Mouse (Mus musculus) embryo, embryonic 11.5 days (tissue): ENCODE data around the gene Arxes1.
A peak's percentile ranks its signal among the peaks of the same experiment; 100 is the strongest.
"Not testable (repeated sequence)": the region's sequence is repeated elsewhere in the genome, so short reads cannot be mapped to it uniquely, and the experiment has no call there.

Experiments used
- DNase-seq: peaks from one replicate; pipeline ENCODE4 v3.0.0-alpha.2; 2012; ENCODE audit warnings: low read depth, low spot score

Gene Arxes1

DNA sequence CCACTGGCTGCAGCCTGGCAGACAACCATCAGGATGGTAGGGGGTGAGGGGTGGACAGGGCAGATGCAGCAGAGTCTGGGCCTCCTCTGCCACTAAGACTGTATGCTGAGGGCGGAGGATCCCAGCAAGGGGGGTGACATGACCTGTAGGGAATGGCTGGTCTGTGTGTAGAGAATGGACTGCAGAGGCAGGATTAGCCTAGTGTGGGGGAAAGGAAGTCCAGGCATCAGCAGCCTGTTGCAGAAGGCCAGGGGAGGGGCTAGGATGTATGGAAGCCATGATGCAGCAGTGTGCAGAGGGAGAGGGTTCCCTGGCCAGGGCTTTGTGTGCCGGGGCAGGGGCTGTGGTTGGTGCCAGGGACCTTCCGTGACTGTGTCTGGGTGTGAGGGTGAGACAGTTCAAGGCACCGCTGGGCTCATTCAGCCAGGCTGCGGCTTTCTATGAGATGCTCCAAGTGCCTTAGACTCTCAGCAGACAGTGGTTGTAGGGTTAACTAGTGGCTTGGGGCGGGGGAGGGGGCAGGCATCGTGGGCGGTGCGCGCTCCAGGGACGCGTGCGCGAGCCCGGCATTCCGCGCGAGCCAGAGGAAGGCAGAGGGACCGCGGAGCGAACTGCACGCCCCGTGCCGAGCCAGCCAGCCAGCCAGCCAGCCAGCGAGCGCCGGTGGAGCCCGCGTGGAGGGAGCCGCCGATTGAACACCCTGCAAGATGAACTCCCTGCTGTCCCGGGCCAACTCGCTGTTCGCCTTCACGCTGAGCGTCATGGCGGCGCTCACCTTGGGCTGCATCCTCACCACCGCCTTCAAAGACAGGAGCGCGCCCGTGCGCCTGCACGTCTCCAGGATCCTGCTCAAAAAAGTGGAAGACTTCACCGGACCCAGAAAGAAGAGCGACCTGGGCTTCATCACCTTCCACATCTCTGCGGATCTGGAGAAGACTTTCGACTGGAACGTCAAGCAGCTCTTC, at the start of gene Arxes1:
TSS of gene Arxes1 (plus strand) at position 569 of the 965 bp plus-strand sequence.
- not testable (repeated sequence) for DNase-seq

DNA sequence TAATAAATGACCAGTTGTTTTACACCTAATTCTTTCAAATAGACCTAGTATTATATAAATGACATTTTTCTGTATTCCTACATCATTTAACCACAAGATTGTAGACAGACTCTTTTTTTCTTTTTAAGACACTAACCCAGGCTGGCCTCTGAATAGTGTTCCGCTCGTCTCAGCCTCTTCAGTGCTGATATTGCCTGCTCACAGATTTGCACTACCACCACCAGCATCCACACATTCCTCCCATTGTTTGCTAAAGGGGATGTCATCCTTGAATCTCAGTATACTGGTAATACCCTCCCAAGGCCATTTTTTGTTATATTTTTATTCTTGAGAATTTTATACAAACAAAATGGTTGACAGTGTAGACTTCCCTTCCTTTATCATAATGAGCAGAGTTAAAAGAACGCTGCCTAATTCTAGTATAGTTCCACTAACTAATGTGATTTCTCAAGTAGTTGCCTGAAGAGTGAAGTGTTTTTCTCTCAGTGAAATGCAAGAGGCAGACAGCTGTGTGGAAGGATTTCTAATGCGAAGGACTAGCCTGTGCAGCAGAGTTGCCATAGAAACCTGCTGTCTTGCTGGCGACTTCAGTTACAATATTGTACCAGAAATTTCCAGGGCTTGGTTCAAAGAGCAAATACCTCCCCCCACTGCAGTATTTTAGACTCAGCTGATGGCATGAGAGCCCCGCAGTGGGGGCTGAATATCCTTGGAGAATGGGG, 48.5 kb upstream of the Arxes1 start:
- DNase-seq = no peak

DNA sequence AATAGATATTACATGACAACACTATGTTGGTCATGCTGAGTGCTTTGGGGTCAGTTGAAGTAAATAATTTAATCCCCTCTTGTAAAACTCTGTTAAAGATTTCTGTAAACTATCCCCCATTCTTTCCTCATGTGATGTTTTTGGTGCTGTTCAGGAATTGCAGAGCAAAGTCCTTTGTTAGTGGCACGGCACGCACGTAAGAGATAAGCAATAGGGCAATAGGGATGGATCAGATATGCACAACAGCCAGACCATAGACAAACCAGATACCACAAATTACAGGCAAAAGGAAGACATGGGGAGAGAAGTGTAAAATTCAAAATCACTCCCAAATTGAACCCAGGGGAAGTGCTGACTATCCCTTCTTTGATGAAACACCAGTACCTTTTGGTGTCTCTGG, 46.9 kb upstream of the Arxes1 start:
- DNase-seq = no peak

DNA sequence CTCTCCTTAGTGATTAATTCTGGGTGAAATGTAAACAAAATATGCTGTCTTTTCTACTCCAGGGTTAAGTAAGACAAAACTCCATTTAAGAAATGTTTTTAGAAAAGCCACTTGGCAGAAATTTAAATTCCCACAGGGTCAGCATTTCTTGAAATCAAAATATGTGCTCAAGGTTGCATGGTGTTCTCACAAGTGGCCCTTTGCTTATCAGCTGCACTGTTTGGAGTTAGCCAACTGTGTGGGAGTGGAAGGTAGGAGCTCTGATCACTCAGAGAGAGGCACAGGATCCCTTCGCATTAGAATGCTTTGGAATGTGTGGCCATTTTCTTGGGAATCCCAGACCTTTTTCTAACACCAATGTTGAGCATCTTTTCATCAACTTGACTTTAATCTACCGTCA, 42.5 kb upstream of the Arxes1 start:
- DNase-seq = no peak

DNA sequence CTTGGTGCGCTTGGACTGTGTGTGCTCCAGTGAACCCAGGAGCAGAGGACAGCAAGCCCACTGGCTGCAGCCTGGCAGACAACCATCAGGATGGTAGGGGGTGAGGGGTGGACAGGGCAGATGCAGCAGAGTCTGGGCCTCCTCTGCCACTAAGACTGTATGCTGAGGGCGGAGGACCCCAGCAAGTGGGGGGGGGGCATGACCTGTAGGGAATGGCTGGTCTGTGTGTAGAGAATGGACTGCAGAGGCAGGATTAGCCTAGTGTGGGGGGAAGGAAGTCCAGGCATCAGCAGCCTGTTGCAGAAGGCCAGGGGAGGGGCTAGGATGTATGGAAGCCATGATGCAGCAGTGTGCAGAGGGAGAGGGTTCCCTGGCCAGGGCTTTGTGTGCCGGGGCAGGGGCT, 40.0 kb upstream of the Arxes1 start:
- DNase-seq = not testable (repeated sequence)

GRCm38 (mm10) chrX:135993664-135994119, 39.5 kb upstream of the Arxes1 start, which contains the start of gene Arxes2:
Arxes2 (plus strand) TSS chrX:135993824.
- not testable (repeated sequence) for DNase-seq

DNA sequence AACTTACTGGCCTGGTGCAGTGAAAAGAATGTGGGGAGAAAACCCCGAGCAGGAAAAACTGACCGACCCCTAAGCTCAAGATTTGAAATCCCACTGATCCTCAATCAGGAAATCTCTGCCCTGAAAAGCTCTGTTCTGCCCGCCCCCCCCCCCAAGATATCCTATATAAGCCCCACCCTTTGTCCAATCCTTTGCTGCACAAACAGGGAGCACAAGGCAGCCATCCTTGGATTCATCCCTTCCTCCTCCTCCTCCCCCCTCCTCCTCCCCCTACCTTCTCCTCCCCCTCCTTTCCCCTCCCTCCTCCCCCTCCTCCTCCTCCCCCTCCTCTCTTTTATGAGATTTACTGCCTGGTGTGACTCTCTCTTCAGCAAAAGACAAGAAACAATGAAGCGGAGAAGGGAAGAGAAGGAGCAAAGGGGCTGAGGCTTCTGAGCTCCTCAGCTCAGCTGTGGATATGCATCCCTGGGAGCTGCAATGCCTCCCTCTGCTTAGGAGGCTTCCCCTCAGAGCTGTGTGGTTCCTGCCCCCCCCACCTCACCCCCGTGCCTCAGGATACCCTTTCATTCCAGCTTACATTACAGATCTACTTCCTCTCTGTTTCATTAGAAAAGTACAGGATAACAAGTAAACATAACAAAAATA, 25.8 kb upstream of the Arxes1 start:
- no peak for DNase-seq

- DNase-seq = peak; percentile 34
Observed at GRCm38 (mm10) chrX:136014392-136014791, 18.8 kb upstream of the Arxes1 start.

DNA sequence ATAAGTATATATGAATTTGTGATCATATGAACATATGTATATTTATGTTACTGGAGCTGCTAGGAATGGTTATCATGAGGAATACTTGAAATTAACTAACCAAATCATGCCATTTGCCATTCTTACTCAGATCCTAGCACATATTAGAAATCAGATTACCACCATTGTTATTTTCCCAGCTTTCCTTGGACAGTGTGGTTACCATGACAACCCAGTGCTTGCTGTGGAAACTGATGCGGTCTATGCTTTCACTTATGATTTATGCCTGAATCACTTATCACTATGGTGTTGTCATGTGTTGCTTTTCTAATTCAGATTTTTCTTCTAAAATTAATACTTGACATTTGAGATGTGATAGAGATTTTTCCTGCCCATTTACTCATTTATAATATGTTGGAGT, 2.8 kb upstream of the Arxes1 start:
- no peak for DNase-seq

- no peak for DNase-seq
Observed at GRCm38 (mm10) chrX:136043726-136044125, 10.6 kb downstream of the Arxes1 start.

DNA sequence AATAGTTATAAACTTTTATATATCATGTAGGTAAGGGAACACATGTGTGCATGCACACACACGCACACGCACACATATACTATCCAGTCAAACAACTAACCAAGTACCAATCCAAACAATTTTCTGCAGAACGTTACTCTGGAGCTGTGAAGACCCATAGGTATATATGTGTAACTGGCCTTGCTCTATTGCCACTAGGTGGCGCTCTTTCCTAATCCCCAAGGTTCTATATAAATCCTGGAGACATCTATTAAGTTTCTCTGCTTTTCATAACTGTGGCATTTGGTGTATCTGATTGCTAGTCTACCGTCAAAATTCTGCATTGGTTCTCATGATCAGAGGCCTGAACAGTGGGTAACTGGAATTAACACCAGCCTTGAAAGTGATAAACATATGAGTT, 14.4 kb downstream of the Arxes1 start:
- DNase-seq = peak; percentile 60

GRCm38 (mm10) chrX:136051219-136051618, 18.1 kb downstream of the Arxes1 start:
- DNase-seq = no peak

DNA sequence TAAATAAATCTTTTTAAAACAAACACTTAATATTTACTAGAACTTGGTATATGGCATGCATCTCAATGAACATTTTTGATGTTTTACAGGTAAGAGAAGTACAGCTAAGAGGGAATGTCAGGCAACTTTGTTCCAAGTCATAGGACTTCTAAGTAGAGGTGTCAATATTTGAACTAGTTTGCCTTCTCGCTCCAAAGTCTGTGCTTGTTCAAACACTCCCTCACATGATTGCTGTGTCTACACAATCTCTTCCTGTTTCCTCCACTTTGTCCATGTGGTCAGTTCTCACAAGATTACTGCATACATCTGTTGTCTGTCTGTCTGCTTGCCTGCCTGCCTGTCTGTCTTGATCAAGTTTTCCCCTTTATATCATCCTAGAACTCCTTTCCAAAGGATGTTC, 27.5 kb downstream of the Arxes1 start:
- no peak for DNase-seq

GRCm38 (mm10) chrX:136067201-136067991, 34.2 kb downstream of the Arxes1 start:
- DNase-seq = peak; percentile 30

GRCm38 (mm10) chrX:136068020-136068419, 34.9 kb downstream of the Arxes1 start, which contains the start of gene Bex2:
Bex2 (minus strand) TSS chrX:136068236.
- DNase-seq = not testable (repeated sequence)
